Mouse (Mus musculus): ENCODE measurements at regions not wholly inside any gene's neighbourhood (a gene's known extent, or its start where the extent isn't known, plus 50 kb on each side); places are given as distances from the start of the nearest gene placed in this dataset.

GRCm38 (mm10) chr3:38568596-38568975 is 83.9 kb upstream of the Ankrd50 start:
- TF ChIP-seq CTCF (IDR thresholded peaks at IDR 0.05; ENCODE audit: extremely low read depth, insufficient read depth, low read length) (no peak), POLR2A (IDR thresholded peaks at IDR 0.05; ENCODE audit: extremely low read depth, insufficient read depth, low read length) (no peak)

All from cortical plate, adult 2 months (tissue).